Mouse (Mus musculus) limb, embryonic 15.5 days (tissue): ENCODE data around the gene Phldb2. TPM values are rescaled to one million over a fixed set of nuclear protein-coding genes. Genes with fewer than 3 reads are reported as not detected.

ENCODE experiments used
- ATAC-seq: fragments of 200-750 bp; cut with Nextera tagmentation; 2 replicates; pipeline ENCODE4 v1.8.0; 2017; ENCODE audit warnings: low read depth, moderate TSS enrichment; ENCODE audit not compliant: insufficient number of reproducible peaks, low FRiP score, low TSS enrichment
- H3K27ac ChIP-seq: fragments of 300-500 bp; sonication (generic); 2 replicates; pipeline ENCODE4 v1.5.1; 2015; ENCODE audit warnings: moderate library complexity, mild to moderate bottlenecking, inconsistent platforms
- H3K27me3 ChIP-seq: fragments of 300-500 bp; sonication (generic); 2 replicates; pipeline ENCODE4 v1.6.1; 2015; ENCODE audit warnings: inconsistent platforms
- H3K36me3 ChIP-seq: fragments of 300-500 bp; sonication (generic); 2 replicates; pipeline ENCODE4 v1.6.1; 2015; ENCODE audit warnings: inconsistent platforms
- H3K4me1 ChIP-seq: fragments of 300-500 bp; sonication (generic); 2 replicates; pipeline ENCODE4 v1.6.1; 2015; ENCODE audit warnings: inconsistent platforms
- H3K4me2 ChIP-seq: fragments of 300-500 bp; sonication (generic); 2 replicates; pipeline ENCODE4 v1.6.1; 2015; ENCODE audit warnings: mild to moderate bottlenecking, inconsistent platforms
- H3K4me3 ChIP-seq: fragments of 300-500 bp; sonication (generic); 2 replicates; pipeline ENCODE4 v1.5.1; 2015; ENCODE audit warnings: mild to moderate bottlenecking, inconsistent platforms
- H3K9ac ChIP-seq: fragments of 300-500 bp; sonication (generic); 2 replicates; pipeline ENCODE4 v1.6.1; 2015; ENCODE audit warnings: inconsistent platforms
- H3K9me3 ChIP-seq: fragments of 300-500 bp; sonication (generic); 2 replicates; pipeline ENCODE4 v1.6.1; 2016; ENCODE audit warnings: inconsistent platforms
- WGBS: fragments of 180-500 bp; shearing (Covaris S2); methylation state at CpG from one replicate; pipeline ENCODE4 v1.1.7; 2015; 5-methylcytosine and 5-hydroxymethylcytosine counted together
- polyA plus RNA-seq: library from polyadenylated mRNA; unstranded; fragments of >200 nt; fragmentation: Nextera tagmentation; extraction: Ambion mirVana; gene quantifications from 2 replicates; pipeline ENCODE4 v1.2.1, GENCODE M21; 2015

Phldb2 gene
- polyA plus RNA-seq, 1 experiment from 2014 or later = 62.6 TPM

DNA sequence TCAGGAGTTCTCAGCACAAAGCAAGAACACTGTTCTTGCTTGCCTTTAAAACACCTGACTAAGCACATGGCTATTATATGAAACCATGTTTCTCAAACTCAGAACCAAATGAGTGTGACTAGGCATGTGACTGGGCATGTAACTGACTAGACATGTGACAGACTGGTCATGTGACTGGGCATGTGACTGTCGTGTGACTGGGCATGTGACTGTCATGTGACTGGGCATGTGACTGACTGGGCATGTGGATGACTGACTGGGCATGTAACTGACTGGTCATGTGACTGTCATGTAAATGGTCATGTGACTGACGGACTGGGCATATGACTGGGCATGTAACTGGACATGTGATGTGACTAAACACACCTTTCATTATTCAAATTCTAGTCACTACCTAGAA, 16.8 kb upstream of the Phldb2 start:
- Histone ChIP-seq H3K4me2 (no peak overlapping the region), H3K36me3 (no peaks in the 10 kb centered on the region; the same call in 1 of the 2 replicates), H3K27me3 (no peaks in the 10 kb centered on the region), H3K27ac (no peak overlapping the region), H3K9ac (no peak overlapping the region), H3K9me3 (no peaks in the 10 kb centered on the region), H3K4me3 (no peak overlapping the region), H3K4me1 (peaks cover 2% of the 10 kb centered on the region; the same call in 1 of the 2 replicates)
- 86% methylated on average over 2 of the region's 2 CpGs for WGBS
- no peak for ATAC-seq

- no peaks in the 10 kb centered on the region for H3K27me3 ChIP-seq
- no peaks in the 10 kb centered on the region for H3K9me3 ChIP-seq
- H3K4me1 ChIP-seq = peaks cover 2% of the 10 kb centered on the region; the same call in 1 of the 2 replicates
- no peak for ATAC-seq
- 69% methylated on average over 5 of the region's 5 CpGs for WGBS
- no peak overlapping the region for H3K9ac ChIP-seq
- H3K4me3 ChIP-seq = no peak overlapping the region
- no peaks in the 10 kb centered on the region; the same call in 1 of the 2 replicates for H3K36me3 ChIP-seq
- no peak overlapping the region for H3K27ac ChIP-seq
- H3K4me2 ChIP-seq = no peak overlapping the region
Measured at GRCm38 (mm10) chr16:45968716-45969115, 15.3 kb upstream of the Phldb2 start.

DNA sequence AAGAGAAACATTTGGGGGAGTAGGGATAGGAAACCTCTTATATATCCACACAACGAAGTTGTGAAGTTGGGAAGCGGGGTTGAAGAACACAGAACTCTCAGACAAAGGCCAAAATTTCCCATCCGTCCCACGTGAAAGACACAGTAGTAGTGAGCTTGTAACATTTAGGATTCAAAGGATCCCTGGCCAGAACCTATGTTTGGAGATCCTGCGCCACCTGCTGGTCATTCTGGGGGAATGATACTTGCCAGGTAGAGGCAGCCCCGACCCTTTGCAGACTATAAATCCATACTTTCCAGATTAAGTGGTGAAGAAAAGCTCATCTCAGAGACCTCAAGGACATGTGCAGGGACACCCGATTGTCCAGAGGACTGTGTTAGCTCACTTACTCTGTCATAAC, 14.1 kb upstream of the Phldb2 start:
- H3K27ac ChIP-seq = no peak overlapping the region; the same call in 1 of the 2 replicates
- 0 out of 2 replicates have a peak, but pooled peaks have one; percentile 67 for ATAC-seq
- no peak overlapping the region for H3K9ac ChIP-seq
- WGBS = 14% methylated on average over 7 of the region's 7 CpGs
- no peaks in the 10 kb centered on the region for H3K27me3 ChIP-seq
- no peak overlapping the region for H3K4me2 ChIP-seq
- no peaks in the 10 kb centered on the region for H3K9me3 ChIP-seq
- no peak overlapping the region for H3K4me3 ChIP-seq
- peaks cover 2% of the 10 kb centered on the region; the same call in 1 of the 2 replicates for H3K4me1 ChIP-seq
- H3K36me3 ChIP-seq = no peaks in the 10 kb centered on the region; the same call in 1 of the 2 replicates

DNA sequence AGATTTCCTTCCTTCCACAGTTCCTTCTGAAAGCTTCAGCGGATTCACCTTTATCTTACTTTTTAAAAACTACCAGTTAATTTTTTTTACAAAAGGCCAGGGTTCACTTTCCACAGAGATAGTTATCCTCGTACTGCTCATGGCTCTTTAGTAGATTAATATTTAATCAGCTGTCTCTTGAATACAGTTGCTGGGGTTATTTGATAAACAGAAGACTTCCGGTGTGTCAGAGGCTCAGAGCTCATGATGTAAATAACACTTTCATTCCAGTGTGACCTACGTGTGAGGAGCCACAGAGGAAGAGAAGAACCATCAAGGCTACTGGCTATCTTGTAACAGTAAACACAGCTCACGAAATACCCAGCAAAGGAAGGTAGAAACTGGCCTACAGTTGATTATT, 13.2 kb upstream of the Phldb2 start:
- H3K4me2 ChIP-seq = no peak overlapping the region
- H3K4me3 ChIP-seq = no peak overlapping the region
- no peaks in the 10 kb centered on the region for H3K27me3 ChIP-seq
- no peak overlapping the region for H3K27ac ChIP-seq
- 82% methylated on average over 5 of the region's 5 CpGs for whole genome bisulfite sequencing
- ATAC-seq = no peak
- no peaks in the 10 kb centered on the region for H3K9me3 ChIP-seq
- H3K4me1 ChIP-seq = peaks cover 2% of the 10 kb centered on the region; the same call in 1 of the 2 replicates
- no peak overlapping the region for H3K9ac ChIP-seq
- H3K36me3 ChIP-seq = no peaks in the 10 kb centered on the region; the same call in 1 of the 2 replicates

- WGBS = 79% methylated on average over 6 of the region's 6 CpGs
Measured at GRCm38 (mm10) chr16:45964777-45965176, 11.4 kb upstream of the Phldb2 start.

DNA sequence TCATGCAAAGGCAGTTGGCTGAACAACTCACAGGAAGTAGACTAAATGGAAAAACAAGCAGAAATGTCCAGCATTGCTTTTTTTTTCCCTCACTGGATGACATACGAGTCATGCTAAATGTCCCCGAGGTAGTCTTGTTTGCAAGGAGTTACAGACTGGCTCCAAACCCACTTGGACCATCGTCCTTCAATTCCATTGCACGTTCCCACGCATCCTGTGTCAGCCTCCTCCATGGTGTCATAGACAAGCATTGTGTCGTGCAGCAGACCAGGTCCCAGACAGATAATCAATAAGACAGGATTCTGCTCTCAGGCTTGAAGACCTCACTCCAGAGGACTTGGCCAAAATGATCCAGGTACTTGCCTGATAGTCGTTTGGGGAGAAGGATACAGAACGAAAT, 10.4 kb upstream of the Phldb2 start:
- H3K9ac ChIP-seq = no peak overlapping the region
- H3K9me3 ChIP-seq = no peaks in the 10 kb centered on the region
- no peaks in the 10 kb centered on the region for H3K36me3 ChIP-seq
- no peak overlapping the region for H3K4me2 ChIP-seq
- H3K27me3 ChIP-seq = no peaks in the 10 kb centered on the region
- ATAC-seq = no peak
- H3K27ac ChIP-seq = no peak overlapping the region
- no peak overlapping the region for H3K4me3 ChIP-seq
- 89% methylated on average over 8 of the region's 8 CpGs for WGBS
- H3K4me1 ChIP-seq = peaks cover 2% of the 10 kb centered on the region; the same call in 1 of the 2 replicates

More at GRCm38 (mm10) chr16:45964777-45965176, 11.4 kb upstream of the Phldb2 start:
- Histone ChIP-seq H3K36me3 (no peaks in the 10 kb centered on the region; the same call in 1 of the 2 replicates), H3K27me3 (no peaks in the 10 kb centered on the region), H3K4me3 (no peak overlapping the region), H3K9ac (no peak overlapping the region), H3K4me2 (no peak overlapping the region), H3K9me3 (no peaks in the 10 kb centered on the region), H3K4me1 (peaks cover 2% of the 10 kb centered on the region; the same call in 1 of the 2 replicates), H3K27ac (no peak overlapping the region)
- ATAC-seq = no peak

DNA sequence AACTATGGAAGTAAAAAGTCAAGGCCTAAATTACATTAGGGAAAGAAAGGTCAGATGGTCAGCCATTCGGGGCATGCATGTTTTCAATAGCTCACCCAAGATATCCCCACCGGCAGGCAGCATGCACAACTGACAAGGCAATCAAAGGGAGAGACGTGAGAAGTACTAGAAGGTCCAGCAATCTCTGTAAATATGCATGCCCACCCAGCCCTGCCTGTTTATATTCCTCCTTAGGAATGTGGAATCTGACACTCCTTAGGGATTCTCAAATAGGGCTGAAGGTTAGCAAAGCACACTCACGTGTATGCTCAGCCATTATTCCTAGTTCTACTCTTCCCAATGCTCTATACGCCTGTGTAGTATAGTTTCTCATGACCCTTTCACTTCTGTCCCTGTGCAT, 9.7 kb upstream of the Phldb2 start:
- Histone ChIP-seq H3K4me2 (no peak overlapping the region), H3K4me1 (peaks cover 2% of the 10 kb centered on the region; the same call in 1 of the 2 replicates), H3K4me3 (no peak overlapping the region), H3K36me3 (no peaks in the 10 kb centered on the region), H3K9ac (no peak overlapping the region), H3K27me3 (no peaks in the 10 kb centered on the region), H3K27ac (no peak overlapping the region), H3K9me3 (no peaks in the 10 kb centered on the region)
- ATAC-seq = no peak
- 48% methylated on average over 5 of the region's 5 CpGs for WGBS

- Histone ChIP-seq H3K4me3 (no peak overlapping the region), H3K4me2 (no peak overlapping the region), H3K9ac (no peak overlapping the region), H3K9me3 (no peaks in the 10 kb centered on the region), H3K4me1 (no peaks in the 10 kb centered on the region), H3K27me3 (no peaks in the 10 kb centered on the region), H3K27ac (no peak overlapping the region), H3K36me3 (no peaks in the 10 kb centered on the region)
- no peak for ATAC-seq
- WGBS = 64% methylated on average over 3 of the region's 3 CpGs
Measured at GRCm38 (mm10) chr16:45960978-45961377, 7.6 kb upstream of the Phldb2 start.

DNA sequence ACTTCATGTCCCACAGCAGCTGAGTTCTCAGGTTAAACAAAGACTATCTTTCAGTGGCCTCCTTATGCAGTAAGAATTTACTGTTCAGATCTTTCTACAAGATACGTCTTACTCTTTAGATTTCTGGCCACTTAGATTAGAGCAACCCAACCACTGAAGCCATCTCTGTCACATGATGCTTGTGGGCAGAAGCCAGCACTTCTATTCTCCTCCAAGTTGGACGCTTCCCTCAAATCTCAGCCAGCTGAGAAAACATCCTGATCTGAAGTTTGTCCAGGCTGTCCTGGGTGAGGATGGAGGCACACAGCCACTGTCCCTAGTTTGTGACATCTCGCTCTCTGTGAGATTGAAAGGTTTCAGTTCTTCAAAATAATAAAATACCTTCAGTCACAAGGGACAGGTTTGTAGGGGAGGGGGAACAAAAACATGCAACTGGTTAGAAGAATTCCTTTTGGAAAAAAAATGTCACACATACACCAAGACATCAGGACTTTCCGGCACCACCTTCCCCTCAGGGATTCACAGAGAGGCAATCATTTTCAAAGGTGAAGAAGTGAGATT, 3.1 kb upstream of the Phldb2 start:
- ATAC-seq = no peak
- H3K4me3 ChIP-seq = no peak overlapping the region
- H3K27ac ChIP-seq = no peak overlapping the region
- H3K9ac ChIP-seq = no peak overlapping the region
- no peaks in the 10 kb centered on the region for H3K27me3 ChIP-seq
- no peaks in the 10 kb centered on the region for H3K4me1 ChIP-seq
- no peak overlapping the region for H3K4me2 ChIP-seq
- H3K9me3 ChIP-seq = no peaks in the 10 kb centered on the region
- H3K36me3 ChIP-seq = no peaks in the 10 kb centered on the region
- WGBS = 77% methylated on average over 4 of the region's 4 CpGs

- Histone ChIP-seq H3K9me3 (no peaks in the 10 kb centered on the region), H3K4me2 (no peak overlapping the region), H3K4me3 (no peak overlapping the region), H3K27ac (no peak overlapping the region), H3K36me3 (no peaks in the 10 kb centered on the region), H3K9ac (no peak overlapping the region), H3K4me1 (no peaks in the 10 kb centered on the region), H3K27me3 (no peaks in the 10 kb centered on the region)
- ATAC-seq = no peak
- WGBS = 43% methylated on average over 5 of the region's 5 CpGs
Measured at GRCm38 (mm10) chr16:45952501-45952900, 897 bp downstream of the Phldb2 start.

DNA sequence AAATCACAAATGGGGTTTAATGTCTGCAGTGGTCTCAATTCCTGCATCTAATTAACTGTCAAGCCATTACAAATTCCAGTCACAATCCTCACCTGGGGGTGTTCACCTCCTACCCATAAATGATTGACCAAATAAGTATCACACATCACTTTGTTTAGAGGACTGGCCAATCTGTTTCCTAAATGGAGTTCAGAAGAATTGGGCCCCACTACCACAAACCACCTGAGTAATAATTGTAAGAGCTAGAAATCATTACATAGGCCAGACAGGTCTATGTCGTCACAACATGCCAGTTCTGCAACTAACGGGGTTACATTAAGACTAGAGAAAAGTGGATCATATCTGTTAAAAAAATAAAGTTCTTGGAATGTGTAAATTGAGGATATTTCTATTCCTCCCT, 1.4 kb downstream of the Phldb2 start:
- ATAC-seq = no peak
- 56% methylated on average over 2 of the region's 2 CpGs for WGBS
- no peak overlapping the region for H3K27ac ChIP-seq
- H3K27me3 ChIP-seq = no peaks in the 10 kb centered on the region
- no peaks in the 10 kb centered on the region for H3K36me3 ChIP-seq
- H3K4me3 ChIP-seq = no peak overlapping the region
- H3K9ac ChIP-seq = no peak overlapping the region
- H3K4me2 ChIP-seq = no peak overlapping the region
- no peaks in the 10 kb centered on the region for H3K4me1 ChIP-seq
- no peaks in the 10 kb centered on the region for H3K9me3 ChIP-seq

GRCm38 (mm10) chr16:45946335-45946734, 7.1 kb downstream of the Phldb2 start:
- Histone ChIP-seq H3K9ac (no peak overlapping the region), H3K27me3 (no peaks in the 10 kb centered on the region), H3K27ac (no peak overlapping the region), H3K4me1 (no peaks in the 10 kb centered on the region), H3K9me3 (no peaks in the 10 kb centered on the region), H3K4me2 (no peak overlapping the region), H3K36me3 (no peaks in the 10 kb centered on the region), H3K4me3 (no peak overlapping the region)
- 85% methylated on average over 2 of the region's 2 CpGs for WGBS
- ATAC-seq = no peak

DNA sequence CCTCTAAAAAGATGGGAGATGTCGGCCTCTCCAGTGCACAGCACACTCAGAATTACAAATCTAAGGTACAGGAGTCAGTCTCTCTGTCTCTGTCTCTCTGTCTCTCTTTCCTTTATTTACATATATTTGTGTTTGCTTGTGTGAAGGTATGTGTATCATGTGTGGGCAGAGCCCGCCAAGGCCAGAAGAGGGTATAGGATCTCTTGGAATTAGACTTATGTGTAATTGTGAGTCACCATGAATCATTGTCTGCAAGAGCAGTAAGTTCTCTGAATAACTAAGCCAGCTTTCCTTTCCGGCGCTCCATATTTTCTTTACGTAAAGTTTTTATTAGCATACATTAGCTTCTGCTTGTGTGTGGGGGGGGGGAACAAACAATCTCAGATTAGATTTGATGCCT, 7.7 kb downstream of the Phldb2 start:
- WGBS = 74% methylated on average over 5 of the region's 5 CpGs
- Histone ChIP-seq H3K36me3 (no peaks in the 10 kb centered on the region), H3K27me3 (no peaks in the 10 kb centered on the region), H3K4me3 (no peak overlapping the region), H3K27ac (no peak overlapping the region), H3K9me3 (no peaks in the 10 kb centered on the region), H3K4me1 (no peaks in the 10 kb centered on the region), H3K4me2 (no peak overlapping the region), H3K9ac (no peak overlapping the region)
- ATAC-seq = no peak
